Mouse (Mus musculus) bone marrow, adult 2 months (tissue): ENCODE results near the gene Grrp1.

Source experiments
- CTCF ChIP-seq: fragments of 200-500 bp; IDR thresholded peaks from 2 replicates; pipeline ENCODE4 v1.5.1; 2011; ENCODE audit warnings: low read length, control low read depth; ENCODE audit not compliant: control insufficient read depth, insufficient read depth
- POLR2A ChIP-seq: fragments of 200-500 bp; IDR thresholded peaks from 2 replicates; pipeline ENCODE4 v1.6.1; 2011; ENCODE audit warnings: low read depth, mild to moderate bottlenecking, control low read depth, low read length, borderline replicate concordance; ENCODE audit not compliant: control insufficient read depth

- no peak for TF ChIP-seq CTCF
- TF ChIP-seq POLR2A: no peak
These were observed 3.5 kb upstream of the Grrp1 start for GRCm38 (mm10) chr4:134257198-134258009.
